Mouse (Mus musculus) liver, postnatal 0 days (tissue): ENCODE results near the gene Heatr4. TPM values are rescaled to one million over a fixed set of nuclear protein-coding genes. Genes with fewer than 3 reads are reported as not detected.

ENCODE experiments used
- ATAC-seq: fragments of 200-750 bp; cut with Nextera tagmentation; 2 replicates; pipeline ENCODE4 v1.8.0; 2017; ENCODE audit warnings: mild to moderate bottlenecking, moderate library complexity
- DNase-seq: peaks from one replicate; pipeline ENCODE4 v3.0.0-alpha.2; 2016
- H3K27ac ChIP-seq: fragments of 300-500 bp; sonication (generic); 2 replicates; pipeline ENCODE4 v1.5.1; 2014; ENCODE audit warnings: antibody characterized with exemption, moderate library complexity, mild to moderate bottlenecking, low read depth
- H3K27me3 ChIP-seq: fragments of 300-500 bp; sonication (generic); 2 replicates; pipeline ENCODE4 v1.6.1; 2014; ENCODE audit warnings: low read length, control low read depth, mixed read lengths; ENCODE audit not compliant: insufficient read depth
- H3K36me3 ChIP-seq: fragments of 300-500 bp; sonication (generic); replicated peaks from 2 replicates; pipeline ENCODE4 v1.6.1; 2014; ENCODE audit warnings: mild to moderate bottlenecking, control low read depth, low read length, moderate library complexity, mixed read lengths; ENCODE audit not compliant: insufficient read depth
- H3K4me1 ChIP-seq: fragments of 300-500 bp; sonication (generic); 2 replicates; pipeline ENCODE4 v1.6.1; 2014; ENCODE audit warnings: antibody characterized with exemption, mild to moderate bottlenecking, control low read depth; ENCODE audit not compliant: insufficient read depth
- H3K4me2 ChIP-seq: fragments of 300-500 bp; sonication (generic); 2 replicates; pipeline ENCODE4 v1.6.1; 2014; ENCODE audit warnings: low read depth, mild to moderate bottlenecking, low read length, moderate library complexity, mixed read lengths
- H3K4me3 ChIP-seq: fragments of 300-500 bp; sonication (generic); 2 replicates; pipeline ENCODE4 v1.5.1; 2014; ENCODE audit warnings: low read depth, low read length
- H3K9ac ChIP-seq: fragments of 300-500 bp; sonication (generic); replicated peaks from 2 replicates; pipeline ENCODE4 v1.6.1; 2014; ENCODE audit warnings: mild to moderate bottlenecking, moderate library complexity
- H3K9me3 ChIP-seq: fragments of 300-500 bp; sonication (generic); 2 replicates; pipeline ENCODE4 v1.6.1; 2016; ENCODE audit warnings: mild to moderate bottlenecking, control low read depth, low read length, mixed read lengths
- CTCF ChIP-seq: sonication (generic); IDR thresholded peaks from 2 replicates; pipeline ENCODE4 v1.5.1; 2016; ENCODE audit warnings: antibody characterized with exemption, low read depth
- EP300 ChIP-seq: IDR thresholded peaks from 2 replicates; pipeline ENCODE4 v1.6.1; 2016; ENCODE audit warnings: antibody characterized with exemption, low read depth, mild to moderate bottlenecking
- WGBS: fragments of 180-500 bp; shearing (Covaris S2); extraction: QIAGEN DNeasy Blood & Tissue Kit; methylation state at CpG from one replicate; pipeline ENCODE4 v1.1.7; 2014; ENCODE audit not compliant: insufficient replicate concordance; 5-methylcytosine and 5-hydroxymethylcytosine counted together
- polyA plus RNA-seq: library from polyadenylated mRNA; unstranded; fragments of >200 nt; fragmentation: Nextera tagmentation; extraction: Ambion mirVana; gene quantifications from 2 replicates; pipeline ENCODE4 v1.2.1, GENCODE M21; 2015

Heatr4 gene
- polyA plus RNA-seq, 1 experiment from 2014 or later, result not detected

DNA sequence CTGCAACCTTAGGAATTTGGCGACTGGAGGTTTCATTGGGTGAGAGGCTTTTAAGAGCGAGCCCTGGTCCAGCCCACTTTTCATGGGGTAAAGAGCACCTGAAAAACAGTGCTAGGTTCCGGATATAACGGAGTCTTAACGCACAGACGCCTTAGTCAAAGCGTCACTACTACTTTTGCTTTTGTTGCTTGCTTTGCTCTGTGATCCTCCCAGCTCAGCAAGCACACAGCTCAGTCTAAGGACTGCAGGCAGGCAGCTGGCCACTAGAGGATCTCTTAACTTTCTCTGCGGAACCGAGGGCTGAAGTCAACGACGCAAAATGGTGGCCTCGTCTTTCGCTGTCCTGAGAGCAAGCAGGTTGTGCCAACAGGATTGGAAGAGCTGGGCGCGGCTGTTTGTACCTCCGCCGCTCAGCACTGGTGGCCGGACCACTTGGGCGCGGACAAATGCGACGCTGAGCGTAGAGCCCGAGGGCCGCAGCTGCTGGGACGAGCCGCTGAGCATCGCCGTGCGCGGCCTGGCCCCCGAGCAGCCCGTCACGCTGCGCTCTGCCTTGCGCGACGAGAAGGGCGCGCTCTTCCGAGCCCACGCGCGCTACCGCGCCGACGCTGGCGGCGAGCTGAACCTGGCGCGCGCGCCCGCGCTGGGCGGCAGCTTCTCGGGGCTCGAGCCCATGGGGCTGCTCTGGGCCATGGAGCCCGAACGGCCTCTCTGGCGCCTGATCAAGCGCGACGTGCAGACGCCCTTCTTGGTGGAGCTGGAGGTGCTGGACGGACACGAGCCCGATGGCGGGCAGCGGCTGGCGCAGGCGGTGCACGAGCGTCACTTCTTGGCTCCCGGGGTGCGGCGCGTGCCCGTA lies 3.2 kb upstream of the Heatr4 start, which contains the start of gene Acot2:
Gene Acot2 (plus strand): TSS at position 279 of the 859 bp plus-strand sequence.
- TF ChIP-seq EP300 (no peak), CTCF (peak; percentile 64)
- WGBS, result under 1% methylated on average over 80 of the region's 80 CpGs

DNA sequence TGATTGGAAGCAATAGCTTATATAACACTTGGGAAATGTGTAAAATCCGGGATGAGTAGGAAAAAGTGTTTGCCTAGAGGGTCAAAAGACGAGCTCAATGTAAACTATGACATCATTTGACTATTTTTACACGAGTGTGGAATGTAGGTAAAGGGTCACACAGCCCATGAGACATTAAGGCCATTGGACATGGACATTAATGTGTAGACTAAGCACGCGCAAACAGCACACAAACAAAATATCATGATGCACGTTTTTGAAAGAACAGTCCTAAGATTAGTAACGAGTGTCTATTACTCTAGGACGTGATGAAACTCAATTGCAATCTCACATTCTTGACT lies 2.6 kb upstream of the Heatr4 start:
- H3K9ac ChIP-seq, result peak overlapping the region; percentile 78
- no peak for TF ChIP-seq CTCF
- TF ChIP-seq EP300, result peak; percentile 54
- no peaks in the 10 kb centered on the region for H3K36me3 ChIP-seq
- H3K27me3 ChIP-seq, result no peaks in the 10 kb centered on the region
- H3K4me2 ChIP-seq, result peak overlapping the region; percentile 72
- ATAC-seq (peak; percentile 78), DNase-seq (no peak)
- peak overlapping the region; percentile 57 for H3K4me3 ChIP-seq
- no peaks in the 10 kb centered on the region; the same call in 1 of the 2 replicates for H3K9me3 ChIP-seq
- H3K27ac ChIP-seq, result peak overlapping the region; percentile 93
- H3K4me1 ChIP-seq, result peaks cover 11% of the 10 kb centered on the region
- WGBS, result 16% methylated on average over 8 of the region's 8 CpGs

More for the DNA sequence above, 3.2 kb upstream of the Heatr4 start, which contains the start of gene Acot2:
- no peaks in the 10 kb centered on the region; the same call in 1 of the 2 replicates for H3K9me3 ChIP-seq
- ATAC-seq (peak; percentile 83), DNase-seq (peak; percentile 74)
- H3K27me3 ChIP-seq, result no peaks in the 10 kb centered on the region
- no peaks in the 10 kb centered on the region for H3K36me3 ChIP-seq
- peak within 1 kb of the TSS; percentile 57 for H3K4me3 ChIP-seq
- H3K27ac ChIP-seq, result peak within 1 kb of the TSS; percentile 93
- H3K9ac ChIP-seq, result peak within 1 kb of the TSS; percentile 78
- H3K4me2 ChIP-seq, result peak within 1 kb of the TSS; percentile 72
- H3K4me1 ChIP-seq, result peaks cover 11% of the 10 kb centered on the region

GRCm38 (mm10) chr12:83981615-83982014 lies 3.0 kb downstream of the Heatr4 start:
- WGBS, result 72% methylated on average over 4 of the region's 4 CpGs
- H3K36me3 ChIP-seq, result no peaks in the 10 kb centered on the region
- no peaks in the 10 kb centered on the region for H3K27me3 ChIP-seq
- H3K4me1 ChIP-seq, result peaks cover 3% of the 10 kb centered on the region; the same call in 1 of the 2 replicates
- no peaks in the 10 kb centered on the region for H3K9me3 ChIP-seq
- H3K9ac ChIP-seq, result no peak overlapping the region
- H3K27ac ChIP-seq, result no peak overlapping the region
- no peak for TF ChIP-seq CTCF
- TF ChIP-seq EP300, result no peak
- H3K4me3 ChIP-seq, result no peak overlapping the region
- ATAC-seq (peak; percentile 44; the same call in 1 of the 2 replicates), DNase-seq (no peak)
- H3K4me2 ChIP-seq, result no peak overlapping the region

DNA sequence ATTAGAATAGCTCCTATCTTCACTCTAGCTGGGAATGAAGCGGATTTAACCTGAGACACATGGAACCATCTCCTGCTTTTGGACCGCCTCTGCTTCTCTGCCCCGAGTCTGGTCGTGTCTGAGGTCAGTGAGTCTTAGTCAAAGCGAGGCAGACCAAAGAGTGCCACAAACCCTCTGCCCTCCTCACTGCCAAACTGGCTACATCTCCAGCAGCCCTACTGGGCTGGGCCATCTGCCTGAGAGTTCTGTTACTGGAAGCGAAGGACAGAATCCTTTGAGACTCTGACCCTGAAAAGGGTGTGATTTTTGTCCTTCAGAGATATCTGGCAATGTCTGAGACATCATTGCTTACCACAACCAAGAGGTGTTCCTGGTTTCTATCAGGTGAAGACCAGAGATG lies 5.8 kb downstream of the Heatr4 start:
- Histone ChIP-seq H3K27ac (no peak overlapping the region), H3K9ac (no peak overlapping the region), H3K4me2 (no peak overlapping the region), H3K4me3 (no peak overlapping the region), H3K4me1 (no peaks in the 10 kb centered on the region), H3K9me3 (no peaks in the 10 kb centered on the region), H3K27me3 (no peaks in the 10 kb centered on the region), H3K36me3 (no peaks in the 10 kb centered on the region)
- 77% methylated on average over 6 of the region's 6 CpGs for WGBS
- no peak for TF ChIP-seq CTCF
- TF ChIP-seq EP300, result no peak
- ATAC-seq (no peak), DNase-seq (no peak)

- ATAC-seq (peak; percentile 70), DNase-seq (peak; percentile 34)
- Histone ChIP-seq H3K27me3 (no peaks in the 10 kb centered on the region), H3K4me3 (no peak overlapping the region), H3K9me3 (no peaks in the 10 kb centered on the region), H3K27ac (no peak overlapping the region), H3K36me3 (no peaks in the 10 kb centered on the region), H3K4me2 (no peak overlapping the region), H3K9ac (no peak overlapping the region), H3K4me1 (no peaks in the 10 kb centered on the region)
- peak; percentile 75 for TF ChIP-seq CTCF
- TF ChIP-seq EP300, result no peak
- WGBS, result 36% methylated on average over 2 of the region's 2 CpGs
These were observed 12.5 kb downstream of the Heatr4 start for GRCm38 (mm10) chr12:83972117-83972516.

GRCm38 (mm10) chr12:83965235-83965634 lies 19.4 kb downstream of the Heatr4 start:
- Histone ChIP-seq H3K27ac (no peak overlapping the region), H3K4me2 (no peak overlapping the region), H3K4me3 (no peak overlapping the region), H3K27me3 (no peaks in the 10 kb centered on the region), H3K36me3 (no peaks in the 10 kb centered on the region), H3K4me1 (no peaks in the 10 kb centered on the region), H3K9me3 (no peaks in the 10 kb centered on the region), H3K9ac (no peak overlapping the region)
- 71% methylated on average over 7 of the region's 7 CpGs for WGBS
- TF ChIP-seq CTCF (no peak), EP300 (no peak)
- no peak for ATAC-seq
- DNase-seq, result no peak
